Mouse (Mus musculus) CH12.LX (cell line): Measurements from ENCODE around the gene Rnf145.

Source experiments
- GABPA ChIP-seq: IDR thresholded peaks from 2 replicates; pipeline ENCODE4 v1.6.1; 2012; ENCODE audit warnings: low read depth, low read length, improper control_type of control experiment, inconsistent platforms; ENCODE audit not compliant: insufficient replicate concordance
- SIN3A ChIP-seq: IDR thresholded peaks from 2 replicates; pipeline ENCODE4 v1.6.1; 2012; ENCODE audit warnings: low read length, improper control_type of control experiment, inconsistent platforms
- TBP ChIP-seq: conservative IDR thresholded peaks from 2 replicates; pipeline ENCODE4 v1.6.1; 2011; ENCODE audit warnings: low read depth, low read length, improper control_type of control experiment
- ZNF384 ChIP-seq: IDR thresholded peaks from 2 replicates; pipeline ENCODE4 v1.6.1; 2012; ENCODE audit warnings: low read depth, low read length, improper control_type of control experiment, inconsistent platforms

DNA sequence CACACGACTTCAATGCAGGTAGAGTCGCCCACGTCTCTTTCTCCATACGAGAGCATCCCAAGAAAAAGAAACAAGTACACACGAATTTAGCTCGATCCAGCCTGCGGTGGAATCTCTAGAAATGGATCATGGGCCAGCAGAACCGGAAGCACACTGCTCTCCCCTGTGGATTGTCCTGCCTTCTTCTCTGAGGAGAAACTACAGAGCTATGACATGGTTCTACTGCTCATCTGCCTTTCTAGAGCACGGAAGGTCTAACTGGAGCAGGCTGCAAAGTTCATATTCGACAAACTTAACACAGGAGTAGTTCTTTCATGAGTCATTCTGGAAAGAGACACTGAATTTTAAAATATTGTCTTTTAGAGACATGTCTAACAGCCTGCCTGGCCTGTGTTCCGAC lies 89.9 kb downstream of the Rnf145 start:
- TF ChIP-seq TBP (no peak), ZNF384 (no peak), GABPA (no peak), SIN3A (no peak)
